Mouse (Mus musculus) adrenal gland, adult (tissue): ENCODE data around the gene E2f2.

Experiments used
- DNase-seq, 2 experiments: peaks; one replicate each; pipeline ENCODE4 v3.0.0; 2022 to 2023; ENCODE audit warnings: low spot score in 1 of 2; ENCODE audit not compliant: inconsistent age in 2 of 2

The E2f2 gene

GRCm38 (mm10) chr4:136198846-136199245, 26.7 kb downstream of the E2f2 start:
- no peak for DNase-seq

DNA sequence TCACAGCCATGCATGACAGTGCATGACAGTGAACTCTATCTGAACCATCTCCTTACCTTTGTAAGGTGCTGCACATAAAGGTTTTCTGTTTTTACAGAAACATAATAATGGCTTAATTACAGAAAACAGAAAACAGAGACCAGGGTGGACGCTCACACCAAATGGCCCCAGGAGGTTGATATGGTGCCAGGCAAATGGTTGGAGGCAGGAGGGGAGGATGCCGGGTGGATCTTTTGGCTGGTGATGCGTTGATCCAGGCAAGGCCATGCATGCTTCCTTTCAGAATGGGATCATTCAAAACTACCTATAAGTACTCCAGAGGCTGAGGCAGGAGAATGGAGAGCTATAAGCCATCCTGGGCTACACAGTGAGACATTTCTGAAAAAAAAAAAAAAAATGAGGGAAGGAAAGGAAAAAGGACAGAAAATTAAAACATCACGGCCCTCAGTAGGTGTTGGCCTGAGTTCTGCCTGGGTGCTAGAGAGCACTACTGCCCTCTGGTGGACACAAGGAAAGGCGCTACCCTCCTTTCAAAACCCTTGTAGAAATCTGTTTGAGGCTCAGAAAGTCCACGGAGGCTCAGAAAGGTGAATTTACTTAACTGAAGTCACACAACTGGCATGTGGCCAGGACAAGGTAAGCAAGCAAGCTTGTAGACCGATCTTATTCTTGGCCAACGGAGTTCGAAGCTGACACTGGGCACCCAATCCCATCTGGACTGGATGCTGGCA, 27.5 kb downstream of the E2f2 start:
- peak in 1 of 2 experiments; percentile 72 for DNase-seq

- DNase-seq: peak; percentile 58 to 84
Observed at GRCm38 (mm10) chr4:136202509-136202908, 30.3 kb downstream of the E2f2 start.

DNA sequence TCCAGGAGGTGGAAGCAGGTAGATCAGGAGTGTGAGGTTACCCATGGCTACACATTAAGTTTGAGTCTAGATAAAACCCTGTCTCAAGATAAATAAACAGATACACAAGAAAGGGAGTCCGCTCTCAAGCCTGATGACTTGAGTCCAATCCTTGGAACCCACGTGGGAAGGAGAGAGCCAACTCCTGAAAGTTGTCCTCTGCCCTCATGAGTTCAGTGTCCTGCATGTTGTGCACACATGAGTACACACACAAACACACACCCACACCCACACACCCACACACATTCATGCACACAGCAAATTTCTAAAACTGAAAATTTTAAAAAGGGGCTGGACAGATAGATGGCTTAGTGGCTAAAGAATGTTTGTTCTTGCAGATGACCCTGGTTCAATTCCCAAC, 32.6 kb downstream of the E2f2 start:
- no peak for DNase-seq

DNA sequence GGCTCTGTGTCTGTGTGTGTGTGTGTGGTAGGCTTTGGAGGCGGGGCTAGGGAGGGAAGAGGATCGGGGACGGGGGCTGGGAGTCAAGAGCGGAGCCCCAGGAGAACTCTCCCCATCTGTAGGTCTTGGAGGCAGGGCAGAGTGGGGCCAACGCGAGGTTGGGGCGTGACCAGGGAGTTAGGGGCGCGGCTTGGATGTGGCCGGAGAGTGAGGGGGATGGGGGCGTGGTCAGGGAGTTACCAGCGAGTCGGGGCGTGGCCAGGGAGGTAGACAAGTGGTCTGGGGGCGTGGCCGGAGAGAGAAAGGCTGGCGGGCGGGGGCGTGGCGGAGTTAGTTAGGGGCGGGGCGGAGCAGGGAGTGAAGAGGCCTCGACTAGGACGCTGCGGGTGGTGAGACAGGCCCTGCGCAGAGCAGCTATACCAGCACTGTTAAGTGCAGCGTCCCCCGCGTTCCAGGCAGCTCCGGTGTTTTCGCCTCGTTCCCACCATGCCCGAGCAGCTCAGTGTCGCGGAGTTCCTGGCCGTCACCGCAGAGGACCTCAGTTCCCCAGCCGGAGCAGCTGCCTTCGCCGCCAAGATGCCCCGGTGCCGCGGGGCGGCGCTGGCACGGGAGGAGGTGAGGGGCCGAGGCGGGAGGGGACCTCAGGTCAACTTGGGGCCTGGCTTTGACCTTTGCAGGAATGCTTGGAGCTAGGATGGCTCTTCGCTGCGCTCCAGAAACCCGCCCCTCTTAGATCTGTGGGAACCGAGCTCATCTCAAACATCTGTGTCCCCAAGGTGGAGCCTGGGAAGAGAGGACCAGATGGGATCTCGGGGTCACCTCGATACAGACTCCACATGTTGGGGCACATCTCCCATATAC, 34.1 kb downstream of the E2f2 start, which contains the start of gene Asap3:
TSS of gene Asap3 (plus strand) at position 333 of the 861 bp plus-strand sequence.
- peak; percentile 97 to 99 for DNase-seq

DNA sequence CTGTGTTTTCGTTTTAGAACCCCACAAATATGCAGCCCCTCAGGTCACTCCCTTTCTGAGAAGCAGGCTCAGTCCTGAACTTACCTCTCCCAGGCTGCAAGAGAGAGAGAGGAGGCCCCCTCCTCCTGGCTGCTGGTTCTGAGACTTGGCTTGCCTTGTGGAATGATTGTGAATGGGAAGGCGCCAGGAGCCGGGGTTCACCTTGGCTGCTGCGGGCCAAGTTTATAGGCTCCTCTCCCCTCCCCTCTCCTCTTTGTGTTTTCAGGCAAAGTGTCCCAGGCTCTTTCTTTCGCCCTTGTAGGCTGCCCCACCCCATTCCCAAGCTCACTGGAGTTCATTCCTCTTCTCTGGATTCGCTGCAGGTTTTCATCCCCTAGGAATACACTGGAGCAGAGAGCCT, 34.7 kb downstream of the E2f2 start:
- DNase-seq: peak in 1 of 2 experiments; percentile 58

DNA sequence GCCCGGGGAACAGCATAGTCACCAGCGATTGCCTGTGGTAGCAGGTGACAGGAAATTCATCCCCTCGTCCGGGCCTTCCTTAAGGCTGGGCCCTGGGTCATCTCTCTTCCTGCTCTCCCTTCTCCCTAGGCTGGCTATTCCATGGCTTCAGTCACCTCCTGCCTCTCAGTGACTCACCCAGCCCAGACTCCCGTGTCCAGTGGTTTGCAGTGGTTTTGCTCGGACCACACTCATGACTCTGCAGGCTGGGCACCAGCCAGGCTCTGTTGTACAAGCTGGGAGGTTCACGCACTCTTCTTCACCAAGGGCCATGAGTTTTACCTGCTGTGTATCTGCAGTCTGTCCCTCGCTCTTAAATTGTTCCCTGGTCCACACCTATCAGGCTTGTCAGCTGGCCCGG, 38.7 kb downstream of the E2f2 start:
- peak in 1 of 2 experiments; percentile 53 for DNase-seq

DNA sequence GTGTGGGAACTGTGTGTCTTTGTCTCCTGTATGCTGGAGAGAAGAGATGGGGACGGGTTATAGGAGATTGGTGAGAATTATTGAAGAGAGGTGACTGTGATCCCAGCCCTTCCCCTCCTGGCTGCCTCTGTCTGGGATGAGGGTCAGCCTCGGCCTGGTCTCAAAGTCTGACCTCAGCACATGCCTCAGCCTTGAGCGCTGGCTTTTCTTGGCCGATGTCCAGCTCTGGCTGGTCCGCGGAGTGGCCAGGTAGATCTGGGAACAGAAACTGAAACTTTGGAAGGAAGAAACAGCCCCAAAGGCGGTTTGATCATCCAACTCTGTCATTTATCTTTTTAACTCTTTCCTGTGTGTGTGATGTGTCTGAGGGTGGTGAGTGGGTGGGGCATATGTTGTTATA, 41.4 kb downstream of the E2f2 start:
- peak; percentile 60 to 77 for DNase-seq

DNA sequence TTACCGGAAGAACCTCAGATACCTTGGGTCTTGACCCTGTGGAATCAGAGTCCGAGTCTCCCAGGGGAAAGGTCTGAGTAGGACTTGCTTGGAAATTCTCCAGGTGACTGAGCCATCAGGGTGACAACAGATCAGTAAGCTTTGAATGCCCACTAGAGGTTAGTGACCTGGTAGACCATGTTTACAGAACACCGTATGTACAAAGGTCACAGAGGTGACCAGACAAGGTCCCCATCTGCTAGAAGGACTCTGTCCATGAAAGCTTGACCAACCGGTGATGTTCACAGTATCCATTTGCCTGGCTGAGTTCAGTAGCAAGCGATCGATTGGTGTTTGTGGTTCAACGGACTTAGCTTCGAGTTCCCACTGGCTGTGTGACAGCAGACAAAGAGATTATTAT, 42.6 kb downstream of the E2f2 start:
- DNase-seq: no peak

DNA sequence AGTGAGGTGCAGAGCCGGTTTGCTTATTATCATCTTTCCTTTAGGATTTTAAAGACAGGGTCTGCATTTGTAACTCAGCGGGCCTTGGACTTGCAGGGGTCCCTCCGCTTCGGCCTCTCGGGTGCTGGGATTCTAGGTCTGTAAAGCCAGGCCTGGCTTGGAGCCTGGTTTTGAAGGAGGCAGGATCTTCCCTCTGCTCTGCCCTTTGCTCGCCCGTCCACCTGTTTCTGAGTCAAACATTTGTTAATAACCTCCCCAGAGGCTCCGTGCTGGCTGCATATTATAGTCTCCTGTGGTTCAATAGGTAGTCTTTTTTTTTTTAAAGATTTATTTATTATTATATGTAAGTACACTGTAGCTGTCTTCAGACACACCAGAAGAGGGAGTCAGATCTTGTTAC, 43.4 kb downstream of the E2f2 start:
- no peak for DNase-seq

- no peak for DNase-seq
Observed at GRCm38 (mm10) chr4:136217063-136217462, 44.9 kb downstream of the E2f2 start.

- peak in 1 of 2 experiments; percentile 57 for DNase-seq
Observed at GRCm38 (mm10) chr4:136218595-136219214, 46.5 kb downstream of the E2f2 start.

GRCm38 (mm10) chr4:136220133-136220775, 48.1 kb downstream of the E2f2 start:
- no peak for DNase-seq

DNA sequence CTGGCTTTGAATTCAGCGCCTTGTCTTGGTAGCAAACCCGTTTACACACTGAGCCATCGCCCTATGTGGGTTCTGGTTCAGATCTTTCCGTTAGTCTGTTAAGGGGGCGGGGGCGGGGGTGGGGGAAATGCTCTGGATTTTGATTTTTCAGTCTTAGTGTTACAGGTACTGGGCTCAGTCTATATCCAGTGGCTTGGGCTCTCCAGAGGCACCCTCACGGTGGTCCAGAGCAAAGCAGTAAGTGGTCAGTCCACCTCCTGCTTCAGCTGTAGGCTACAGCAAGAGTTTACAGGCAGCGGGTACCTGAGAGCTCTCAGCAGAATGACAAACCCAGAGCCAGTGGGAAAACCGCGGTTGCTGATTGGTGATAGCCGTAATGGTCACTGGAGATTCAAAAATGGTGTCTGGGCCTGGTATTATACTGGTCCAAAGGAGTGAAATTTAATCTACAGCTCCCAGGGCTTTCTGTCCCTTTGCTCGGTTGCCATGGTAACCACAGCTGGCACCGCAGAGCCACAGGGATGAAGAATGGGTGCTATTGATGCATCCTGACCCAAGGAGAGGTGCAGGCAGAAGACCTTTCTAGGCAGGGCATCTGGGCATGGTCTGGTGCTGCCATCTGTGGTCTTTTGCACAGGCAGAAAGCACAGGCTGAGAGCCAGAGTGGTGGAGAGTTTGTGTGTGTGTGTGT, 51.5 kb downstream of the E2f2 start:
- no peak for DNase-seq

DNA sequence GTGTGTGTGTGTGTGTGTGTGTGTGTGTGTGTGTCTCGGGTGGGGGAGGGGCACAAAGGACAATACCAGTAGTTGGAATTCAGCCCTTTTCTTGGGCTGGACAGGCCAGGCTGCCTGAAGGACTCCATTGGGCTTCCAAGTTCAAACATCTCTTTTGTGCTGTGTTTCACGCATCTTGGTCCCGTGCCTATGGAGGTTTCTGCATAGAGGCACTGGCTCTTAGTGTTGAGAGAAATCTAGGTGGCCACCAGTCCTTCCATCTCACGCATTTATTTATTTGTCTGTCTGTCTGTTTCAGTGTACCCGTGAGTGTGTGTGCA, 52.0 kb downstream of the E2f2 start:
- DNase-seq: no peak

DNA sequence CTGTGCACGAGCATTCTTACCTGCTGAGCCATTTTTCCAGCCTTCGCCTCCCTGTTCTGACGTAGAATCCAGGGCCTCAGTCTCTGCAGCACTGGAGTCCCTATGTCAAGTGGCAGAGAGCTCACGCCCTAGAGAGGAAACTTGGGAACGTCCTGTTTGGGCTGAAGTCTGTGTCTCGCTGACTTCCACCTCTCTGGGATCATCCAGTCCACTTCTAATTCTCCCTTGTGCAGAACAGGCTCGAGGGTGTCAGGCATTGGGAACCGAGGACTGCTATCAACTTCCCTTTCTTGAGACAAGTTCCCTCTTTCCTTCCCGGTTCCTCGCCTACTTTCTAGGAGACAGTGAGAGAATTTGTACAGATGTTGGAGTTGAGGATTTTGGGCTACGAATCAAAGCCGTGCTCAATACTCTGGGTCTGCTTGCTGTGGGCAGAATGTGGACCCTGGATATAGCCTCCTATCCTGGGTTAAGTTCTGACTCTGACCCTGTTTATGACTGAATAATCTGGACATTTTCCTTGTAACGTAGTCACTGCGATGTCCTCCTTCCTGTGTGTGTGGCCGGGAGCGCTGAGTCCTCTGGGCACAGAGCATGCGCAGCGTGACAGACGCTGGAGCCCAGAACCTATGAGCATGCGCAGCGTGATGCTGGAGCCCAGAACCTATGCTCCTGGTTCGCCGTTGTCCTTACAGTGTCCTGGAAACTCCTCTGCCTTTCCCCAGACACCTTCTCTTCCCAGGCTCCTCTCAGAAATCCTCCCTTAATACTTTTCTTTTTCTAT, 52.7 kb downstream of the E2f2 start:
- no peak for DNase-seq

- peak in 1 of 2 experiments; percentile 74 for DNase-seq
Observed at GRCm38 (mm10) chr4:136227408-136227807, 55.2 kb downstream of the E2f2 start.

GRCm38 (mm10) chr4:136228640-136229039, 56.4 kb downstream of the E2f2 start:
- DNase-seq: no peak

- no peak for DNase-seq
Observed at GRCm38 (mm10) chr4:136238669-136239068, 66.5 kb downstream of the E2f2 start.

GRCm38 (mm10) chr4:136239111-136239510, 66.9 kb downstream of the E2f2 start:
- DNase-seq: no peak
